Mouse (Mus musculus) hindbrain, embryonic 11.5 days (tissue): Measurements from ENCODE around the gene Ccl22. TPM values are rescaled to one million over a fixed set of nuclear protein-coding genes. Genes with fewer than 3 reads are reported as not detected.

ENCODE experiments used
- ATAC-seq: fragments of 200-750 bp; cut with Nextera tagmentation; 2 replicates; pipeline ENCODE4 v1.8.0; 2017; ENCODE audit warnings: mild to moderate bottlenecking, moderate TSS enrichment, moderate library complexity; ENCODE audit not compliant: low FRiP score
- DNase-seq: peaks from one replicate; pipeline ENCODE4 v3.0.0-alpha.2; 2015; ENCODE audit warnings: low spot score
- H3K27ac ChIP-seq: fragments of 300-500 bp; sonication (generic); 2 replicates; pipeline ENCODE4 v1.5.1; 2014; ENCODE audit warnings: mild to moderate bottlenecking, low read depth, low read length
- H3K27me3 ChIP-seq: fragments of 300-500 bp; sonication (generic); 2 replicates; pipeline ENCODE4 v1.6.1; 2014; ENCODE audit warnings: mild to moderate bottlenecking, low read length, moderate library complexity, mixed read lengths; ENCODE audit not compliant: control insufficient read depth, insufficient read depth
- H3K36me3 ChIP-seq: fragments of 300-500 bp; sonication (generic); 2 replicates; pipeline ENCODE4 v1.6.1; 2014; ENCODE audit warnings: mild to moderate bottlenecking, low read length, moderate library complexity, mixed read lengths; ENCODE audit not compliant: control insufficient read depth, insufficient read depth
- H3K4me1 ChIP-seq: fragments of 300-500 bp; sonication (generic); replicated peaks from 2 replicates; pipeline ENCODE4 v1.6.1; 2014; ENCODE audit warnings: low read length, mixed read lengths; ENCODE audit not compliant: control insufficient read depth, insufficient read depth
- H3K4me2 ChIP-seq: fragments of 300-500 bp; sonication (generic); replicated peaks from 2 replicates; pipeline ENCODE4 v1.6.1; 2014; ENCODE audit warnings: mild to moderate bottlenecking, low read depth, low read length
- H3K4me3 ChIP-seq: fragments of 300-500 bp; sonication (generic); 2 replicates; pipeline ENCODE4 v1.5.1; 2014; ENCODE audit warnings: low read depth, low read length
- H3K9ac ChIP-seq: fragments of 300-500 bp; sonication (generic); 2 replicates; pipeline ENCODE4 v1.6.1; 2014; ENCODE audit warnings: low read depth, low read length
- H3K9me3 ChIP-seq: fragments of 300-500 bp; sonication (generic); 2 replicates; pipeline ENCODE4 v1.6.1; 2016; ENCODE audit warnings: low read length; ENCODE audit not compliant: control insufficient read depth
- WGBS: fragments of 180-500 bp; shearing (Covaris S2); extraction: QIAGEN DNeasy Blood & Tissue Kit; methylation state at CpG from one replicate; pipeline ENCODE4 v1.1.7; 2014; 5-methylcytosine and 5-hydroxymethylcytosine counted together
- polyA plus RNA-seq: library from polyadenylated mRNA; unstranded; fragments of >200 nt; fragmentation: Nextera tagmentation; extraction: Ambion mirVana; gene quantifications from 2 replicates; pipeline ENCODE4 v1.2.1, GENCODE M21; 2014

Gene Ccl22
- polyA plus RNA-seq, 1 experiment from 2014 or later: not detected

DNA sequence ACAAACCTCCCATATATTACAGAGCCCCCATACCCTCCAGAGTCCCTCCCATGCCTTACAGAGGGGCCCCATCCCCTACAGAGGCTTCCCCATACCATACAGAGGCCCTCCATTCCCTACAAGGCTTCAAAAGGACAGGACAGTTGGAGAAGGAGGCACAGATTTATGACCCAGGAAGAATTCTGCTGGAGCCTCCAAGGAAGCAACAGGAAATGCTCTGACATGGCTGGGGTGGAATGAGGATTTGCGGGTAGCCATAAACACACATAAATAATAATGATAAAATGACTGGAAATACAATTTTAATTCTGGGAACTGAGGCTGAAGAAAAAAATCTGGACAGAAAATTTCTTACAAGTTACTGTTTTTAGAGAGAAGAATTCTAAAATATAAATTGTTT is 28.5 kb upstream of the Ccl22 start:
- H3K9ac ChIP-seq: no peak overlapping the region
- H3K27ac ChIP-seq: no peak overlapping the region
- ATAC-seq: no peak
- no peaks in the 10 kb centered on the region for H3K27me3 ChIP-seq
- no peak overlapping the region for H3K4me2 ChIP-seq
- no peak for DNase-seq
- WGBS: 95% methylated on average over 1 of the region's 1 CpGs
- no peaks in the 10 kb centered on the region for H3K4me1 ChIP-seq
- H3K9me3 ChIP-seq: no peaks in the 10 kb centered on the region
- H3K4me3 ChIP-seq: no peak overlapping the region
- H3K36me3 ChIP-seq: no peaks in the 10 kb centered on the region

DNA sequence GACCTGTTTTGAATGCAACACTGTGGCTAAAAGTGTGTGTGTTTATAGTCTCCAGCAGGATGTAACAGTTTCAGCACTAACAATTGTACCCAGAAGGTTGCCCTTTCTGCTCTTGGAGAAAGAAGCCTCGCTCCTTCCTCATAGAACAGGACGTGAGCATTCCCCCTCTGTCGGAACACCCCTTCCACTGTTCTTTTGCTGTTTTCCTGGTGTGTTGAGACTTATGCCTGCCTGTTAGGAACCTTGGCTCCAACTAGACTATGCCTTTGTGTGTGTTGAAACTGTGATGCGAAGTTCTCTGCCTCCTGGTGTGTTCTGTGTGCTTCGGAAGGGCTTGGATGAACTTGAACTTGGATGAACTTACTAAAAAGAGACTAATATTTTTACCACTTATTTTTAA is 19.4 kb upstream of the Ccl22 start:
- Histone ChIP-seq H3K36me3 (no peaks in the 10 kb centered on the region), H3K4me1 (no peaks in the 10 kb centered on the region), H3K9me3 (no peaks in the 10 kb centered on the region), H3K4me3 (no peak overlapping the region), H3K27ac (no peak overlapping the region), H3K27me3 (no peaks in the 10 kb centered on the region), H3K9ac (no peak overlapping the region), H3K4me2 (no peak overlapping the region)
- 86% methylated on average over 5 of the region's 5 CpGs for WGBS
- no peak for ATAC-seq
- no peak for DNase-seq

DNA sequence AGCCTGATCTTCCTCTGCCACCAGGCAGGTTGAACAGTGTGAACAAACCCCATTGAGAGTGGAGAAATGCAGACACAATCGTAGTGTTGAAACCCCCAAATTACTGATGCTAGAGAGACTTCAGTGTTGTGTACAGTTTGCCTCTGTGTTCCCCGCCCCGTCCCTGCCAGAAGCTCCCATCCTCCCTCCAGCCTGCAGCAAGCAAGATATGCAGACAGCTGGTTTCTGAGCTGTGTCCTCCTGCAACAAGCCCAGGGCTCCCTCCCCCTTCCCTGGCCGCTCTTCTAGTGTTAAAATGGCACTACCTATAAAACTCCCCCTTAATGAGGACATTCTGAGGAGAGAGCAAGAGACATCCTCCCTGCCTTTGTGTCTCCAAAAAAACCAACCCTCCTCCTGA is 16.1 kb upstream of the Ccl22 start:
- H3K4me3 ChIP-seq: no peak overlapping the region
- no peaks in the 10 kb centered on the region for H3K27me3 ChIP-seq
- no peak for ATAC-seq
- H3K9ac ChIP-seq: no peak overlapping the region
- no peaks in the 10 kb centered on the region for H3K9me3 ChIP-seq
- no peak for DNase-seq
- no peaks in the 10 kb centered on the region for H3K36me3 ChIP-seq
- 66% methylated on average over 4 of the region's 4 CpGs for WGBS
- no peak overlapping the region for H3K27ac ChIP-seq
- no peaks in the 10 kb centered on the region for H3K4me1 ChIP-seq
- H3K4me2 ChIP-seq: no peak overlapping the region

DNA sequence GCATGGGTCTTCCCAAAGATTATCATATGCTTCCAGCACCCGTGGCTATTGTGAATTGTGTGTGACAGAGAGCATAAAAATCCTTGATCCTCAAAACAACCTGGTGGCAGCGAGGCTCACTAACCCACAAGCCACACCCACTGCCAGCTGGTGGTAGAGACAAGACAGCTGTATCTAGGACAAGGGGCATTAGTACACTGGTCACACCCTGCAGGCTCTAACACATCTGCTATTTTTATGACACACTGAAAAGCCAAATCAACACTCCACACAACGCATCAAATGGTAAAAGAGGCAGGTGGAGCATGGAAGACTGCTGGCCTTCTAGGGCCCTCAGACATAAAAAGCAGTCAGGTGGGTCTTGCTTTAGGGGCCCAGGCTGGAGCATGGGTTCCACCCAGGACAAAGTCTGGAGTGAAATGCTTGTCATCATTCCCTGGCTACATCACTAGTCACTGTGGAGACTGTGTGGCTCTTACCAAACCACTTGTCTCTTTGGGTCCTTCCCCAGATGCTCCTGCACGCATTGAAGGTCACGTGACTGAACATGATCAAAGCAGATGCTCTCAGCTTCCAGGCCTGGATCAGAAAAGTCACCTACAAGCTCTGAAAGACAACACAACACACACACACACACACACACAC is 11.4 kb upstream of the Ccl22 start:
- Histone ChIP-seq H3K4me2 (no peak overlapping the region), H3K4me1 (no peaks in the 10 kb centered on the region), H3K9ac (no peak overlapping the region), H3K27ac (no peak overlapping the region), H3K27me3 (no peaks in the 10 kb centered on the region), H3K9me3 (no peaks in the 10 kb centered on the region), H3K4me3 (no peak overlapping the region), H3K36me3 (no peaks in the 10 kb centered on the region)
- no peak for ATAC-seq
- no peak for DNase-seq
- 72% methylated on average over 5 of the region's 5 CpGs for WGBS

DNA sequence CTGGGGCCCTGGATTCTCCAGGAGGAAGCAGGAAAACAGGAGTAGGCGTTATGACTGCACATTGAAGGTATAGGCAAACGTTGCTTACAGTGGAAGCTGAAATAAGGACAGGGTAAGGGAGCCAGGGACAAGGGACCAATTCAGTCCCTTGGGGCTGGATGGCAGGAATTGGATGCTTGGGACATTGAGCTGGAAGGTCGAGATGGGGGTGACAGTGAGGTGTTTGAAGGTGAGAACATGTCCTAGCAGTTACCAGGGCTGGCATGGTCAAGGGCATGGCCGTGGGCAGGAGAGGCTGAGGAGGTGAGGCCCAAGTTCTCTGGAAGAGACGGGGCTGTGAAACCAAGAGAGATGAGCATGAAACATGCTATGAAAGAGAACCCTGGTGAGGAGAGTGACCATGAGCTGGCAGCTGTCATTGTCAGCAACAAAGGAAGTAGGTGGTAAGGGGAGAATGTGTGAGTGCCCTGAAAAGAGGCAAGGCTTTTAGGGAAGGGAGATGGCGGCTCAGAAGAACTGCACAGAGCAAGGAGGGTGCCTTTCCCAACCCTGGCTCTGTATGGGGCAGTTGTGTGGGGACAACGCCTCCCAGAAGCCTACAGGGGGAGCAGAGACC is 10.5 kb upstream of the Ccl22 start:
- H3K27me3 ChIP-seq: no peaks in the 10 kb centered on the region
- H3K4me3 ChIP-seq: no peak overlapping the region
- no peak overlapping the region for H3K9ac ChIP-seq
- H3K27ac ChIP-seq: no peak overlapping the region
- 75% methylated on average over 7 of the region's 7 CpGs for WGBS
- no peaks in the 10 kb centered on the region for H3K9me3 ChIP-seq
- DNase-seq (no peak), ATAC-seq (no peak)
- no peak overlapping the region for H3K4me2 ChIP-seq
- no peaks in the 10 kb centered on the region for H3K36me3 ChIP-seq
- H3K4me1 ChIP-seq: no peaks in the 10 kb centered on the region

DNA sequence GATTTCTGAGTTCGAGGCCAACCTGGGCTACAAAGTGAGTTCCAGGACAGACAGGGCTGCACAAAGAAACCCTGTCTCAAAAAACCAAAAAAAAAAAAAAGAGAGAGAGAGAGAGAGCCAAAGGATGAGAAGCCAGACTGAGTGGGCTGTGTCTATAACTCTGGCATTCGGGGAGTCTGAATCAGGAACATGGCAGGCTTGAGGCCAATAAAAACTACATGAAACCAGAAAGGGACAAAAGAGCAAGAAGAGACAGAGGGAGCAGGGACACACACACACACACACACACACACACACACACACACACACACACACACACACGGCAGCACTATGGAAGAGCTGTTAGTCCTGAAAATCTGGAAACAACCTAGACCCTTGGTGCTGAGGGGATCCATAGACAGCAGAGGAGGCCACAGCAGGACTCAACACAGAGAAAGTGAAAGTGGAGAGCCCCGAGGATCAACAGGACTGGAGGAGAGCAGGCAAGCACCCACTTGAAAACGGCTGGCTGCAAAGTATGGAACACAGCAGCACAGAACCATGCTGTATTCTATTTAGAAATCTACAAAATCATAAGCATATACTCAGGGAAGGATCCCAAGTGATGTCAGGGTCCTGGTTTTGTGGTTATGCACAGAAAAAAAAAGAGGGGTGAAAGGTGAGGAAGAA is 9.8 kb upstream of the Ccl22 start:
- Histone ChIP-seq H3K4me3 (no peak overlapping the region), H3K9ac (no peak overlapping the region), H3K27ac (no peak overlapping the region), H3K36me3 (no peaks in the 10 kb centered on the region), H3K9me3 (no peaks in the 10 kb centered on the region), H3K4me2 (no peak overlapping the region), H3K4me1 (no peaks in the 10 kb centered on the region), H3K27me3 (no peaks in the 10 kb centered on the region)
- WGBS: 75% methylated on average over 5 of the region's 5 CpGs
- ATAC-seq (no peak), DNase-seq (no peak)

DNA sequence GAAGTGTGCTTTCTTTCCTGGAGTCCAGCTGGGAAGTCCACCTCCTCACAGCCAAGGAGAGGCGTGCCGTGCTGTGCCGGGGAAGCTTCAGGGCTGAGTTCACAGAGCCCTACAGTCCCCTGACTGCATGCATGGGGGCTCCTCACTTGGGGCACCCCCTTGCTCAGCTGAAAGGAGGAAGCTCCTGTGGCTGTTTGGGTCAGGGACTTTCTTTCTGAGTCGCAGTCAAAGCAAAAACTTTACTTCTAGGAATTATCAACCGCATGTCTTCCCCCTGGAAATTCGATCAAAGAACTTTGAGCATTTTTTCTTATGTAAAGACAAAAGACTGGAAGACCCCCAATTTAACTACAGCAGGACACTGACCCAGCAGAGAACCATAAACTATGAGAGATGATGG is 5.6 kb upstream of the Ccl22 start:
- H3K4me1 ChIP-seq: no peaks in the 10 kb centered on the region
- no peak for ATAC-seq
- no peak overlapping the region for H3K27ac ChIP-seq
- H3K9ac ChIP-seq: no peak overlapping the region
- 85% methylated on average over 6 of the region's 6 CpGs for WGBS
- H3K27me3 ChIP-seq: no peaks in the 10 kb centered on the region
- no peaks in the 10 kb centered on the region for H3K36me3 ChIP-seq
- no peak for DNase-seq
- H3K4me2 ChIP-seq: no peak overlapping the region
- H3K4me3 ChIP-seq: no peak overlapping the region
- H3K9me3 ChIP-seq: no peaks in the 10 kb centered on the region

DNA sequence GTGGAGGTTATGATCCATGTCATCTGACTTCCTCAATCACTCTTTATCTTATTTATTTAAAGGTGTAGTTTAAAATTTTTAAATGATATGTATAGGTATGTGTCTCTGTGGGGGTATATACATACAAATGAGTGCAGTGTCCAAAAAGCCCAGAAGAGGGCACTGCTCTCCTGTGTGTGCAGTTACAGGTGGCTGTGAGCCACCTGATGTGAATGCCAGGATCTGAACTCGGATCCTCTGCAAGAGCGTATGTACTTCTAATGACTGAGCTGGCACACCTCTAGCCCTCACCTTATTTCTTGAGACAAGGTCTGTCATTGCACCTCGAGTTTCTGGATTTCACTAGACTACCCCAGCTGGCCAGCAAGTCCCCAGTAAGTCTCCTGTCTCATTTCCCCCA is 4.8 kb upstream of the Ccl22 start:
- Histone ChIP-seq H3K4me3 (no peak overlapping the region), H3K4me1 (no peaks in the 10 kb centered on the region), H3K4me2 (no peak overlapping the region), H3K9ac (no peak overlapping the region), H3K27ac (no peak overlapping the region), H3K9me3 (no peaks in the 10 kb centered on the region), H3K36me3 (no peaks in the 10 kb centered on the region), H3K27me3 (no peaks in the 10 kb centered on the region)
- WGBS: 93% methylated on average over 3 of the region's 3 CpGs
- DNase-seq (no peak), ATAC-seq (no peak)

DNA sequence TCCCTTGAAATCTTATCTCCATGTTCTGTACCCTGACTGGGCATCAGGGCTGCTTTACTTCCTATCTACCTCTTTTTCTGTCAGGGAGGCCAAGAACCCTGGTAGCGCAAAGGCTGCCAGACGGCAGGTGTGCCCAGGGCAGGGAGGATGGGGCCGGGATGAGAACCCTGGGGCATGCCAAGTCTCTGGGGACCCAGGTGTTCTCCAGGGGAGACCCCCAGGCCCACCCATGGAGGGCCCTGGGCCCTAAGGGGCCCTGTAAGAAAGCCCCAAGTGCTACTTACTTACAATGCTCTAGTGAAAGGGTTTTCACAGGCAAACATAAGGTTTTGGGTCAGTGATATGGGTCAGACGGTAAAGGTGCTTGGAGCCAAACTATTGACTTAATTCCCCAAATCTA is 3.7 kb upstream of the Ccl22 start:
- no peak overlapping the region for H3K4me2 ChIP-seq
- H3K9ac ChIP-seq: no peak overlapping the region
- H3K9me3 ChIP-seq: no peaks in the 10 kb centered on the region
- H3K4me3 ChIP-seq: no peak overlapping the region
- DNase-seq (no peak), ATAC-seq (no peak)
- no peak overlapping the region for H3K27ac ChIP-seq
- 97% methylated on average over 4 of the region's 4 CpGs for WGBS
- H3K36me3 ChIP-seq: no peaks in the 10 kb centered on the region
- H3K4me1 ChIP-seq: no peaks in the 10 kb centered on the region
- no peaks in the 10 kb centered on the region for H3K27me3 ChIP-seq
